Mouse (Mus musculus): ENCODE results near the gene Cstad. TPM values are rescaled to one million over a fixed set of nuclear protein-coding genes. Genes with fewer than 3 reads are reported as not detected.

The Cstad gene
- 0.49 and 1.1 TPM in 2 replicates for polyA plus RNA-seq (2015; fragmentation: Nextera tagmentation; extraction: Ambion mirVana)

DNA sequence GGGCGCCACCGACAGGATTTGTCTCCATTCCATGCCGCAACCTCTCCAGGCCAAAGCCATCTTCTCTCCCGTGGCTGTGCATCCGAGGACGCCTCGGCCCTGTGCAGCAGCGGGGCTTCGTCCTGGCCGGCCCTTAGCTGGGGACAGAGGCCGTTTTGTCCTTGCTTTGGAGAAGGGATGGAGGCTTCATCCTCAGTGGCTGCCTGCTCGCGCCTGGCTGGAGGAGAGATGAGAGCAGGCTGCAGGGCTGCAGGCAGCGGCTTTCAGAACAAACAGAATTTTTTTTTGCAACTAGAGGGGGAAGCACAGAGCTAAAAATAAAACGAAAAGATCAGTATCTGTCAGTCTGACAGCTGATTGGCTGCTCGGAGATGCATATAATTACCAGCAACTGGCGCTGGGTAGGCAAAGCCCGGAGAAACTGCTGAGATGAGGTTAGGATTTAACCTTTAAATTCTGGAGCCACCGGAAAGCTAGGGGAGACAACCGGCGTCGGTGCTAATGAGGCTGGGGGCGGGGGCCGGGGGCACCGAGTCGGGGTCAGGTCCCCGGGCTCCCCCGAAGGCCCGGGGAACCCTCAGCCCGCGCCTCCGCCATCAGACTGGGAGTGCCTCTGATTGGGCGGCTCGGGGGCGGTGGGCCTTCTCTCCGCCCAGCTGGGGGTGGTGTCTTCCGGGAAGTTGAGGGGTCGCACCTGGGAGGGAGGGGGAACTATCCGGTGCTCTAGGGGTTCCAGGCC is at the start of gene Cstad:
Gene Cstad (plus strand): TSS at position 400 of the 739 bp plus-strand sequence.
- no peaks in the 10 kb centered on the region for H3K27me3 ChIP-seq
- H3K27ac ChIP-seq: peak within 1 kb of the TSS; percentile 99
- peak; percentile 77 for ATAC-seq
- H3K36me3 ChIP-seq (ENCODE audit: poor library complexity, severe bottlenecking): no peaks in the 10 kb centered on the region
- H3K4me3 ChIP-seq: peak within 1 kb of the TSS; percentile 54
- H3K4me1 ChIP-seq: peaks cover 39% of the 10 kb centered on the region
- under 1% methylated on average over 34 of the region's 39 CpGs for WGBS
- peak within 1 kb of the TSS; percentile 71 for H3K4me2 ChIP-seq
- peak within 1 kb of the TSS; percentile 78 for H3K9ac ChIP-seq
- H3K9me3 ChIP-seq (replicated peaks): no peaks in the 10 kb centered on the region

GRCm38 (mm10) chr2:30545706-30546105 is 49.1 kb upstream of the Cstad start:
- Histone ChIP-seq H3K4me1 (peaks cover 33% of the 10 kb centered on the region), H3K27ac (peak overlapping the region; percentile 70), H3K36me3 (ENCODE audit: poor library complexity, severe bottlenecking) (no peaks in the 10 kb centered on the region), H3K27me3 (no peaks in the 10 kb centered on the region), H3K4me2 (peak overlapping the region; percentile 52), H3K9me3 (replicated peaks) (no peaks in the 10 kb centered on the region), H3K4me3 (no peak overlapping the region), H3K9ac (no peak overlapping the region)
- WGBS: 66% methylated on average over 7 of the region's 7 CpGs
- ATAC-seq: no peak

GRCm38 (mm10) chr2:30546219-30546618 is 48.6 kb upstream of the Cstad start:
- WGBS: 67% methylated on average over 2 of the region's 3 CpGs
- Histone ChIP-seq H3K9ac (no peak overlapping the region), H3K4me2 (no peak overlapping the region), H3K27ac (no peak overlapping the region; the same call in 1 of the 2 replicates), H3K27me3 (no peaks in the 10 kb centered on the region), H3K4me1 (peaks cover 31% of the 10 kb centered on the region), H3K36me3 (ENCODE audit: poor library complexity, severe bottlenecking) (no peaks in the 10 kb centered on the region), H3K4me3 (no peak overlapping the region), H3K9me3 (replicated peaks) (no peaks in the 10 kb centered on the region)
- ATAC-seq: no peak

DNA sequence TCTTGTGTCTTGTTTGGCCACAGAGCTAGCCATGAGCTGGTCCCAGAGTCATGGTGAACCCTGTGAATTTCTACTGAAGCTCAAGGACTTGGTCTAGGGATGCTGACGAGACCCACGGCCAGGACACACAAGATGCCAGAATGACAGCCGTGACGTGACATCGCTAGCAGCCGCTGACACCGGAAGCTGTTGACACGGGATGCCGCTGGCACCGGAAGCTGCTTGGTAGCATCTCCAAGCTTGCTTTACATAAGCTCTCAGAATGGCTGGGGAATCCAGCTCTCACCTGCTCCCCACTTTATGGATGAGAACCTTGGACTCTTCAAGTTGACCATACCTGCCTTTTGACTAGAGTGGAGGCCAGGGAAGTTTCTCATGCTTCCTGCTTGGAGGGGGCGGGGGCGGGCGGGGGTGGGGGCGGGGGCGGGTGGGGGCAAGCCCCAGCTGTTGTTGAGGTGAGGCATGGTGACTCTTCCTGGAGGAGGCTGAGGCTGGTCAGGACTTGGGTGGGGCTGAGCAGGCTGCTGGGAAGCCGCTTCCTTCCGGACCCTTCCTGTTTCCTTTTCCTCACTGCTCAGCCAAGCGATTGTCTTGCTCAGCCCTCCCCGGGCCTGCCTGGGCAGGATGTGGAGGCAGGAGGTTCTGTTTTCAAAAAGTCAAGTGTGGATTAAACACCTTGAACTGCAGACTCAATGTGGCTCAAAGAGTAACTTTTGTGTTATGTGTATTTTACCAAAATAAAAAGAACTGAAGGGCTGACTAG is 47.2 kb upstream of the Cstad start:
- no peak overlapping the region for H3K27ac ChIP-seq
- no peaks in the 10 kb centered on the region for H3K9me3 ChIP-seq (replicated peaks)
- H3K27me3 ChIP-seq: no peaks in the 10 kb centered on the region
- no peak overlapping the region for H3K4me3 ChIP-seq
- no peaks in the 10 kb centered on the region for H3K36me3 ChIP-seq (ENCODE audit: poor library complexity, severe bottlenecking)
- ATAC-seq: no peak
- H3K4me1 ChIP-seq: peaks cover 27% of the 10 kb centered on the region
- WGBS: 80% methylated on average over 19 of the region's 19 CpGs
- H3K9ac ChIP-seq: no peak overlapping the region
- H3K4me2 ChIP-seq: no peak overlapping the region

GRCm38 (mm10) chr2:30551579-30551978 is 43.3 kb upstream of the Cstad start:
- Histone ChIP-seq H3K36me3 (ENCODE audit: poor library complexity, severe bottlenecking) (no peaks in the 10 kb centered on the region), H3K27me3 (no peaks in the 10 kb centered on the region), H3K4me3 (no peak overlapping the region), H3K4me1 (peaks cover 10% of the 10 kb centered on the region), H3K27ac (no peak overlapping the region), H3K9me3 (replicated peaks) (no peaks in the 10 kb centered on the region), H3K4me2 (no peak overlapping the region), H3K9ac (no peak overlapping the region)
- WGBS: 87% methylated on average over 5 of the region's 5 CpGs
- no peak for ATAC-seq

GRCm38 (mm10) chr2:30553851-30554540 is 40.8 kb upstream of the Cstad start:
- Histone ChIP-seq H3K9me3 (replicated peaks) (no peaks in the 10 kb centered on the region), H3K4me2 (peak overlapping the region; percentile 39), H3K27ac (peak overlapping the region; percentile 6; the same call in 1 of the 2 replicates), H3K36me3 (ENCODE audit: poor library complexity, severe bottlenecking) (no peaks in the 10 kb centered on the region), H3K4me3 (no peak overlapping the region), H3K4me1 (peaks cover 5% of the 10 kb centered on the region), H3K27me3 (no peaks in the 10 kb centered on the region), H3K9ac (0 out of 2 replicates have a peak overlapping the region, but pooled peaks have one; percentile 21)
- 61% methylated on average over 7 of the region's 7 CpGs for WGBS
- ATAC-seq: peak; percentile 95

DNA sequence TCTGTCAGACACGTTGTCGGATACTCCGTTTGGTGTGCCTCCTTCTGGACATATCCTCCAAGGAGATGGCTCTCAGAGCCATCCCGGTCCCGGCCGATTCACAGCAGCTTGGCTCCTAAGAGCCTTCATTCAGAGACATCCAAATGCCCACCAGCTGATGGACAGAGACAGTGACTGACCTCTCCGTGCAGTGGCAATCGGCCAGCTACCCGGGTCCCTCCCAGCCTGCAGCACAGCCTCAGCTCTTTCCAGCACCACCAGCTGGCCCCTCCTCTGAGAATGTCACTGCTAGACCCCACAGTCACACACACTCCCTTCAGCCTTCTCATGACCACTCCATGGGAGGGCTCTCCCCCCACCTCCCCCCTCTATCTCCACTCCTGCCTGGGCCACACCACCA is 39.6 kb upstream of the Cstad start:
- no peaks in the 10 kb centered on the region for H3K9me3 ChIP-seq (replicated peaks)
- H3K4me2 ChIP-seq: no peak overlapping the region
- WGBS: 84% methylated on average over 9 of the region's 9 CpGs

DNA sequence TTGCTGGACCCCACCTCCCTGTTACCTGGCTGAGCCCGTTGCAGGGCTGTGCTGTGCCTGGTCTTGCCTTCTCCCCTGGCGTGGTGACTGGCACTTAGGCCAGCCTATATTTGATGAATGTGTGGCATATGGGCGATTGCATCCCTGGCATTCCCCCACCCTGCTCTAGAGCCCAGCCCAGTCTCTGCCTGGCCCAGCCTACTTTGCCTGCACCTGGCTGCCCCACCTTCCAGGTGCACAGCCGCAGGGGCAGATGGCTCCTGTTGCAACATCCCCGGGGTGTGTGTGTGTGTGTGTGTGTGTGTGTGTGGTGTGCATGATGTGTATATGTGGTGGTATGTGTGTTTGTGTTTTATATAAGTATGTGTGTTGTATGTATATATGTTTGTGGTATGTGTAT is 38.3 kb upstream of the Cstad start:
- no peak overlapping the region for H3K4me3 ChIP-seq
- no peak overlapping the region for H3K9ac ChIP-seq
- no peaks in the 10 kb centered on the region for H3K9me3 ChIP-seq (replicated peaks)
- WGBS: 77% methylated on average over 5 of the region's 5 CpGs
- H3K27ac ChIP-seq: no peak overlapping the region
- no peaks in the 10 kb centered on the region for H3K36me3 ChIP-seq (ENCODE audit: poor library complexity, severe bottlenecking)
- ATAC-seq: no peak
- H3K27me3 ChIP-seq: no peaks in the 10 kb centered on the region
- H3K4me1 ChIP-seq: peaks cover 9% of the 10 kb centered on the region
- no peak overlapping the region for H3K4me2 ChIP-seq

More for the DNA sequence above, 39.6 kb upstream of the Cstad start:
- ATAC-seq: no peak
- Histone ChIP-seq H3K9ac (no peak overlapping the region), H3K4me3 (no peak overlapping the region), H3K4me1 (peaks cover 9% of the 10 kb centered on the region), H3K36me3 (ENCODE audit: poor library complexity, severe bottlenecking) (no peaks in the 10 kb centered on the region), H3K27me3 (no peaks in the 10 kb centered on the region), H3K27ac (no peak overlapping the region)

DNA sequence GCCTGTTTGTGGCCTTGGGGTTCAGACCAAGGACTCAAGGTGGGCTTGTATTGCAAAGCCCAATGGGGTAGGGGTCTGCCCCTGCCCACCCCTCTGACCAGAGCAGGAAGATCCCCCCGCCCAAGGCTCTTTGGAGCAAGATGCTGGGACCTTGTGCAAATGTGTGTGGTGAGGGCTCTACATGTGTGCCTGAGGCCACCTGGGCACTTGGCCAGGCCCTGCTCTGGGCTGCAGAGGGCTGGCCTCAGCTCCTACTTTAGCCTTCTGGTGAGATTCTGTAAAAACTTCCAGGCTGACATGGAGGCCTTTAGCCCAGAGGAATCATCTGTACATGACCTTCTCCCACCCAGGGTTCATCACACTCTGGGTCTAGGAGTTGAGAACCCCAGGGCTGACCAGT is 35.3 kb upstream of the Cstad start:
- ATAC-seq: no peak
- Histone ChIP-seq H3K27me3 (no peaks in the 10 kb centered on the region), H3K36me3 (ENCODE audit: poor library complexity, severe bottlenecking) (no peaks in the 10 kb centered on the region), H3K4me1 (0 out of 2 replicates have a peak, but pooled peaks cover 4% of the 10 kb centered on the region), H3K4me2 (no peak overlapping the region), H3K27ac (no peak overlapping the region), H3K4me3 (no peak overlapping the region), H3K9me3 (replicated peaks) (no peaks in the 10 kb centered on the region), H3K9ac (no peak overlapping the region)
- 82% methylated on average over 1 of the region's 1 CpGs for WGBS

- Histone ChIP-seq H3K9ac (no peak overlapping the region), H3K9me3 (replicated peaks) (no peaks in the 10 kb centered on the region), H3K4me2 (no peak overlapping the region), H3K27ac (no peak overlapping the region), H3K4me1 (0 out of 2 replicates have a peak, but pooled peaks cover 5% of the 10 kb centered on the region), H3K36me3 (ENCODE audit: poor library complexity, severe bottlenecking) (no peaks in the 10 kb centered on the region), H3K4me3 (no peak overlapping the region), H3K27me3 (no peaks in the 10 kb centered on the region)
- no peak for ATAC-seq
- WGBS: 81% methylated on average over 3 of the region's 3 CpGs
Observed at GRCm38 (mm10) chr2:30562553-30562952, 32.3 kb upstream of the Cstad start.

- no peak overlapping the region for H3K9ac ChIP-seq
- H3K36me3 ChIP-seq (ENCODE audit: poor library complexity, severe bottlenecking): no peaks in the 10 kb centered on the region
- H3K4me1 ChIP-seq: 0 out of 2 replicates have a peak, but pooled peaks cover 2% of the 10 kb centered on the region
- no peak overlapping the region for H3K4me3 ChIP-seq
- no peak overlapping the region for H3K4me2 ChIP-seq
- no peaks in the 10 kb centered on the region for H3K27me3 ChIP-seq
- ATAC-seq: no peak
- WGBS: 93% methylated on average over 4 of the region's 4 CpGs
- H3K9me3 ChIP-seq (replicated peaks): no peaks in the 10 kb centered on the region
- H3K27ac ChIP-seq: no peak overlapping the region
Observed at GRCm38 (mm10) chr2:30571647-30572046, 23.2 kb upstream of the Cstad start.

- no peaks in the 10 kb centered on the region for H3K9me3 ChIP-seq (replicated peaks)
- no peak overlapping the region for H3K27ac ChIP-seq
- H3K27me3 ChIP-seq: no peaks in the 10 kb centered on the region
- WGBS: 90% methylated on average over 4 of the region's 4 CpGs
- no peak overlapping the region for H3K4me3 ChIP-seq
- no peak for ATAC-seq
- no peak overlapping the region for H3K9ac ChIP-seq
- no peaks in the 10 kb centered on the region for H3K4me1 ChIP-seq
- no peak overlapping the region for H3K4me2 ChIP-seq
- no peaks in the 10 kb centered on the region for H3K36me3 ChIP-seq (ENCODE audit: poor library complexity, severe bottlenecking)
Observed at GRCm38 (mm10) chr2:30573522-30573921, 21.3 kb upstream of the Cstad start.
